Mouse (Mus musculus) c-Kit-positive CD71-negative TER-119-negative erythroid progenitor cells, embryonic 14.5 days (primary cell): Measurements from ENCODE around the gene Osbp.

Experiments used
- DNase-seq: peaks from one replicate; pipeline ENCODE4 v3.0.0-alpha.2; 2013; ENCODE audit warnings: low read depth

Osbp gene

GRCm38 (mm10) chr19:11989334-11989733, 23.6 kb downstream of the Osbp start:
- no peak for DNase-seq

DNA sequence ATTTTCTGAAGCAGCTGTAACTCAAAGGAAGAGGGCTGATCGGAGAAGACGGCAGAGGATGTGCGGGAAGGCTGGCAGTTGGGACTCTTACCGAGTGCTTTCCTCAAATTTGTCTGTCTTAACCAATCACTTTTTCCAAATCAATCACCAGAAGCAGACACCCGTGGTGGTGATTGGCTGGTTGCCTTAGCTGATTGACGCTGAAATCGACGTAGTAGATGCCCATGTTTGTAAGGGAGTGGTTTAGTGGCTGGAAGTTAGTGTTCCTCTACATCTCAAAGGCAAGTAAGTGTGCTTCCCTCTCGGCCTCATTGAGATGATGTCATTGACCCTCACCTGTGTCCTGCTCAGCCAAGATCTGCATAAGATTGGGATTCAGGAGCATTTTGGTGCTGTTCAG, 26.3 kb downstream of the Osbp start:
- DNase-seq, result no peak

- DNase-seq, result no peak
These were observed 26.8 kb downstream of the Osbp start for GRCm38 (mm10) chr19:11992441-11993029.

- no peak for DNase-seq
These were observed 29.1 kb downstream of the Osbp start for GRCm38 (mm10) chr19:11994703-11995431.

- no peak for DNase-seq
These were observed 30.1 kb downstream of the Osbp start for GRCm38 (mm10) chr19:11995722-11996448.

GRCm38 (mm10) chr19:12001686-12002085, 35.9 kb downstream of the Osbp start:
- no peak for DNase-seq

DNA sequence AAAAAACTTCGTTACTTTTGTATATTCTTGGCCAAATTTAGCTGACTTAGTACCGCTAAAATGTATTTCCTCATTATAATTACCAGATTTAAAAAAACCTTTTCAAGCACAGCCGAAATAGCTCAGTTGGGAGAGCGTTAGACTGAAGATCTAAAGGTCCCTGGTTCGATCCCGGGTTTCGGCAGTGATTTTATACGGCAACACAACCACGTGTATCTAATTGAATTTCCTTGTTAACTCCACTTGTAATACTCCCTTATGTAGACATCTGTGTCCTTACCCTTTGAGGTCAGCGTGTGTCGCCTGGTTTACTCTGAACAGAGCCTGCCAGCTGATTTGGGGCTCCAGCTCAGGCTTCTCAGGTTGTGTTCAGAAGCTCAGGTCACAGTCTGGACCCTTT, 36.4 kb downstream of the Osbp start:
- no peak for DNase-seq

DNA sequence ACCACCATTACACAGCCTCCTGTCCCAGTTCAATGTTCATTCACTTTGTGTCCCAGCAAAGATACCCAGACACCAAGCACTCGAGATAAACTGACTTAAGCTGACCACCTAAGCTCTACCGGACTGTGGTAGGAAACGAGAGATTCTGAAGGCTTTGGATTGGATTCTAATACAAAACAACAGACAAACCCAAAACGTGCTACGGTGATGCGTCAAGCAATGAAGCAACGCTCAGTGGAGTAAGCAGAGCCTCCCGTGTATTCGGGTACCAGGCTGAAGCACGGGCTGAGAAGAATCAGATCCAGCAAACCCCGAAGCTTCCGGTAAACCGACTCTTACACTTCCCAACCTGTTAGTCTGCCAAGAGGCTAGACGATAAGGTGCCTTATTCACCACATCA, 37.0 kb downstream of the Osbp start:
- no peak for DNase-seq

DNA sequence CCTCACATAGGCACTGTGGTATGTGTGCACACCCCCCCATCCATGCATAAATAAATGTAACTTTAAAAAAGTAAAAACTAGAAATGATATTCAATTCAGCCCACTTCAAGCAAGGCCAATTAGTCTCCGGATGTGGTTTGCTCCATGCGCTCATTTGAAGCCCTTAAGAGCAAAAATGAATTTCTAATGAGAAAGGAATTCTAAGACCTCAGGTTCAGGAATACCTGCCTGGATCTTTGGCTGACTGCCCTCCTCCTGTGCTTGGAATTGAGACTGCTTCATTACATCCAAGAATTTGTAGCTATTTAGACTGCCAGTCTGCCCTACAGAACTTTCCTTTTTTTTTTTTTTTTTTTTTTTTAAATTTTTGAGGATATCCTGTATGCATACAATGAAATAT, 37.8 kb downstream of the Osbp start:
- no peak for DNase-seq

DNA sequence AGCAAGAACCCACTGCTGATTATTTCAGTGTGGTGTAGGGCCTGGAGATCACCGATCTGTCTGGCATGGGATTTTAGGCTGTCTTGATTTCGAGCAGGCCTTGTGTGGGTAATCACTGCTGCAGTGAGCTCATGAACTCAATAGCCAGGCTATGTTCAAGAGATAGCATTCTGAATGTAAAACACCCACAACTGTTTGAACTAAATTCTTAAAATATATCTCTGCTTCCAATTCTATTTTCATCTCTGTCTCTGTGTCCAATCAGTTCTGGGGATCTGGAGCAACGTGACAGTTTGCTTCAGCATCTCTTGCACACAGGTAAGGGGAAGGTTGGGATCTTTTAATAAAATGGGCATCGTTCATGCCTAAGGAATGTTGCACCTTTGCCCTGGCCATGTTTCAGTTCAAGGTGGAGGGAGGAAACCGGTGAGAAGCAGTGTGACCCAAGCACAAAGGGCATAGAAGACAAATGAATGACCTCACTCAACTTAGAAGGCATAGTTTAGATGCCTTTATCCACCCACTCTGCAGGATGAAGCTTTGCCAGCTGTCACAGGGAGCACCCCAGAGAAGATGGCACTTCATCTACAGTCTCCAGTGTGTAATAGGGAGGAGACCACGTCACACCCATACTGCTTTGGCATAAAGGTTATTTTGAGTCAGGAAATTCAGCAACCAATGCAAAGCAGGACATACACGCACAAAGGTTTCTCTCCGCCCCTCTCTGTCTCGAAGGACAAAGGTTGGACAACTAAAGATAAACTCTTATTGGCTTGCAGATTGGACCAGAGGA, 38.7 kb downstream of the Osbp start:
- no peak for DNase-seq

GRCm38 (mm10) chr19:12005376-12006360, 39.9 kb downstream of the Osbp start:
- DNase-seq, result peak; percentile 92

DNA sequence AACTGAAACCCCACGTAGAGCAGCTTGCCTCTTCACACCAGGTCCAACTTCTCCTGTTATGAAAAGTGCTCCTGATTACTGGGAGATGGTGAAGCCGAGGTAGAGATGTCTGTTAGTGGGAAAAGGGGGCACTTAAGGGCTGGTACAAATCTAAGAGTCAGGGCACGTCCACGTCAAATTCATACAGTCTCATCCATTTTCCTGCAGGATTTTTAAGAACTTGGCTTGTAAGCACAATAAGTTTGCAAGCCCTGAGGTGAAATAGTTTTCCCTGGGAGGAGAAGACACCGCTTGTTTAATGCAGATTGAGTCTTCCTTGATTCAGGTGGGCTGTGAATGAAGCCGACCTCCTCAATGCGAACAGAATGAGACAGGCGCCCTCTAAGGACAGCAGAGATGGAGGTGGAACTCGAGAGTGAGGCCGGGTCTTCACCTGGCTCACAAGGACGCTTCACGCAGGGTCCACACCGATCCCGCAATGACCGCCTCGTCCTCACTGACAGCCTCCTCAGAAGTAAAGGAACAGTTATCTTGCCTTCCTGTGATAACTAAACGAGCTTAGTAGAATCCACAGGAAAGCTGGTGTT, 40.7 kb downstream of the Osbp start:
- DNase-seq, result no peak

DNA sequence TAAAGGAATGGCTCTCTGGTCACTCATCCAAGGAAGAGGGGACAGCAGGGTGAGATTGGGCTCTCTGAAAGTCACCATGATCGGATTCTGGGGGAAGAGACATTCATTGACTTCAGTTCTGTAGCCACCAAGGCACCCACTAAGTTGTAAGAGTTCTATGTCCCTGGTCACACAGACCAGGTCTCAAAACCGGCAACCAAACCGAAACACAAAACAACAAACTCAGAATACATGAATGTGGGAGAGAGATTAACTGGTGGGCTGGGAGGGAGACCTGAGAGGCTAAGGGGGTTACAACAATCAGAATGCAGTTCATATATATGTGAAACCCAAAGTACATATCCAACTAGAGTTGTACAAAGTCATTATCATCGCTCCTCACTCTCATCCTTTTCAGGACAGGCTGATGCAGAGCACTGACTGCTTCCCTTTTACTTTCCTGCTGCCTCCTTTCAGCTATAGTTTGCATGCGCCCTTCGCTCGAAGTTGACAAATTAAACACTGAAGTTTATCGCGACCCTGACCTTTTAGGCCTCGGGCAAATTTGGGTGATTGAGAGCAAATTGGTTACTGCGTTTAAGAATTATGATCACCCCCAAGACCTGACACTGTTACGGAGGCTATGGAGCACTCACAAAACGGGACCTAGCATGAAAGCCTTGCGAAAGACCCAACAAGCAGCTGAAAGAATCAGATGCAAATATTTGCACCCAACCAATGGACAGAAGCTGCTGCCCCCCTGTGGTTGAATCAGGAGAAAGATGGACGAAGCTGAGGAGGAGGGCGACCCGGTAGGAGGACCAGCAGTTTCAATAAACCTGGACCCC, 41.6 kb downstream of the Osbp start:
- DNase-seq, result no peak

DNA sequence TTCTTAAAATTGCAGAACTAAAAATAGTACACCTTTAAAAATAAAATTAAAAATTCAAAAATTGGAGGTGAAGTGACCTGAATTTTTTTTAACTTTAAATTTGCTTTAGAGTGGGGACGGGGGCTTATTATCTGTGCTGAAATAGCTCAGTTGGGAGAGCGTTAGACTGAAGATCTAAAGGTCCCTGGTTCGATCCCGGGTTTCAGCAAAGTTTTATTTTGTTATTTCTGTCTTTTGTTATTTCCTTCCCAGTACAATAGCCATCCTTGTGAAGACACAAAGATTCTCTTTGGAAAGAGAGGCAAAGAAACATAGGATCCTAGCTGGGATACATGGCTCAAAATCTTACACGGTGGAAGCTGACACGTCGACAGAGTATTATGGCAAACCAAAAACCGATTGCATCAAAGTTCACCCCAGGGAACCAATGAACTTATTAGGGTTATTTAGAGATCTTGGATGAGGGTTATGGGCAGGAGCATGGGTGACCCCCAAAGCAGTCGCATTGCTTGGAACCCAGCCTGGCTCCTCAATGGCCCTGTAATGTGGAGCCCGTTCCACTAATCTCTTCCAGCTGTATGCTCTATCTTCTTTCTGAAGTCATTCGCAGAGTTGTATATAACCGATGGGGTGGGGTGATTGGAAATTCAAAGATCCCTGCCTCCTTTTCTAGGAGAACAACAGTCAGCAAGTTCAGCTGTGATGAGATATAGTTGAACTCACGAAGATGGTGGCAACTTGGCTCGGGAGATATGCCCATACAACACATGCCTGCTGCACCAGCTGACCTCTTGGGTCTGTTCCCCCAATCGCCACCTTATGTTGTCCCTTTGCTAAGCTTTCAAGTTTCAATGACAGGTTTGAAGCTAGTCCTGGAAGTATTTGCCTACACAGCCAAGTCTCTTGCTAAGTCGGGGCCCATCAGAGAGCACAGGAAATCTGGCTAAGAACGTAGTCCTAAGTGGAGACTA, 43.0 kb downstream of the Osbp start:
- DNase-seq, result no peak

DNA sequence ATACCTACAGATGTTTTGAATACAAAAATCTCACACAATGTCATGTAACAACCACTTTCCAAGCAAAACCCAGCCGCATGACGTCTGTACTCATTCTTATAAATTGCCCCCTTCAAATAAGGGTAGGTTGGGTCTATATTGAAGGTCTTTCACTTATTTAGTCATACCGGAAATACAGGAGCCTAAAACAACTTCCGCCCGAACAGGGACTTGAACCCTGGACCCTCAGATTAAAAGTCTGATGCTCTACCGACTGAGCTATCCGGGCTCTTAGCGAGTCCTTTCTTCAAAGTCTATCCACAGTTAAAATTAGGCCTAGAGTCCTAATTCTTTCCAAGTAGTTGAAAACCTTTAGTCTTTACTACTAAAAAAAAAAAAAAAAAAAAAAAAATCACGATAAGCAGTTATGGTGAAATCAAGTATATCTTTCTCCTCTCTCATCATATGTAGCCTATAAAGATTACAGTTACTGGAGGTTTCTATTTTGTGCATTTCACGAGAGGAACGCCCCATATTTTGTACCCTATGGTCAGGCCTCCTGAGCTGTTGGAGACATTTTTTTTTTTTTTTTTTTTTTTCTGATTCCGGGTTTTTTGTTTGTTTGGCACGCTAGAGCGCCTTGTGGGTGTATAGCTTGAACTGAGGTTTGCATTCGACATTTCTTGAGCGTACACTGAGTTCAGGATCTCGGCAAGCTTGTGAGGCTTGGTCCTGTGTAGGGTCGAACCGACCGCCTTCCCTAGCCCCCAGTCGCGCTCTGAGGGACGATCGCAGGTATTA, 44.0 kb downstream of the Osbp start:
- DNase-seq, result no peak

DNA sequence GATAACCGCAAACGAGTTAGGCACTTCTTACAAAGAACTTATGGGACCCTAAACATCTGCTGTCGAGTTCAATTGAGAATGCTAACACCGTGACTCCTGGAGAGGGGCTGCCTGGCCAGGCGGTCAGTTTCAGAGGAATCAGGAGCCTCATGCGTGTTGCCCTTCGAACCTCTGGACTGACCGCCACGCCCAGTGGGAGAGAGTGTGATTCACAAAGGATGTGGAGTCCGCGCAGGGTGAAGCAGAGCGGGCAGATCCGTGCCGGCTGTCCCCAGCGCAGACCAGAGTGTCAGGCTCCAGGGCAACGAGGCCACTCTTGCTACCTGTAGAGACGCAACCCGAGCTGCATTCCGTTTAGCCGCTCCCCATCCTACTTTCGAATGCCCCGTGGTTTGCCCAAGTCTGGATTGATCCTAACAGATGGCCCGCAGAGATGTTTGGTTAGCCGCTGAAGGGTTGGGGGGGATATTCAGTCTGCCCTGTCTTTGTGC, 44.6 kb downstream of the Osbp start:
- no peak for DNase-seq

GRCm38 (mm10) chr19:12010916-12011559, 45.3 kb downstream of the Osbp start:
- DNase-seq, result peak; percentile 93
